In genomic region chrX:134540414-134541135, GRCm38 (mm10) we compare ENCODE assay signal across 8 mouse cellular contexts. TPM values are rescaled to one million over a fixed set of nuclear protein-coding genes. Genes with fewer than 3 reads are reported as not detected.
DNase-seq lines count a peak whose midpoint lies in the region; ATAC-seq and TF ChIP-seq lines count a peak whose summit lies in the region.

No protein-coding gene starts in this region.

- H3K4me2 ChIP-seq in forebrain, embryonic 12.5 days: peak overlapping the region; percentile 59

- H3K9ac ChIP-seq in MEL (ENCODE audit: control insufficient read depth, low read depth, low read length, poor library complexity, severe bottlenecking): peak overlapping the region; percentile 99
- peak overlapping the region; percentile 53 for H3K9ac ChIP-seq in forebrain, embryonic 12.5 days

- peak in 1 of 3 experiments; percentile 39; a peak in 2 of 6 replicates for TF ChIP-seq CTCF in MEL (IDR thresholded peaks at IDR 0.05 in 2 of 3, conservative IDR thresholded peaks at IDR 0.05 in 1 of 3; ENCODE audit: control insufficient read depth in 1 of 3, insufficient read depth in 1 of 3, low read depth in 2 of 3, low read length in 3 of 3, poor library complexity in 1 of 3, severe bottlenecking in 1 of 3)
- no peak for TF ChIP-seq CTCF in kidney, adult 2 months (conservative IDR thresholded peaks at IDR 0.05; ENCODE audit: insufficient read depth, insufficient read length, low read depth, low read length)

- H3K4me3 ChIP-seq in MEL (ENCODE audit: control insufficient read depth in 1 of 2, insufficient read depth in 1 of 2, low read depth in 2 of 2, low read length in 2 of 2): peak overlapping the region; percentile 92 to 97
- peak overlapping the region; percentile 54 for H3K4me3 ChIP-seq in forebrain, embryonic 12.5 days (replicated peaks)
- H3K4me3 ChIP-seq in kidney, adult 2 months (ENCODE audit: insufficient read depth, low read depth, low read length): peak overlapping the region; percentile 98

- no peak for TF ChIP-seq POLR2A in MEL (IDR thresholded peaks at IDR 0.05; ENCODE audit: control insufficient read depth in 1 of 2, insufficient read depth in 1 of 2, low read depth in 1 of 2, low read length in 2 of 2, poor library complexity in 1 of 2)
- no peak for TF ChIP-seq POLR2A in kidney, adult 2 months (IDR thresholded peaks at IDR 0.05; ENCODE audit: low read depth, low read length)

- no peaks in the 10 kb centered on the region for H3K9me3 ChIP-seq in MEL (replicated peaks; ENCODE audit: insufficient read depth, low read length)
- no peaks in the 10 kb centered on the region for H3K9me3 ChIP-seq in forebrain, embryonic 12.5 days

- H3K79me2 ChIP-seq in MEL (ENCODE audit: control insufficient read depth, insufficient read depth, low read length, poor library complexity): peaks cover 30% of the 10 kb centered on the region

- peaks cover 34 to 40% of the 10 kb centered on the region in 2 experiments for H3K36me3 ChIP-seq in MEL (ENCODE audit: control insufficient read depth in 1 of 2, insufficient read depth in 2 of 2, low read length in 2 of 2)
- peaks cover 6% of the 10 kb centered on the region; the same call in 1 of the 2 replicates for H3K36me3 ChIP-seq in forebrain, embryonic 12.5 days (replicated peaks)
- no peaks in the 10 kb centered on the region for H3K36me3 ChIP-seq in kidney, adult 2 months (ENCODE audit: control insufficient read depth, insufficient read depth, low read length)

- 22% methylated on average over 11 of the region's 12 CpGs for WGBS in forebrain, embryonic 12.5 days
- WGBS in kidney, adult 2 months: 4% methylated on average over 12 of the region's 12 CpGs

- no peak for DNase-seq in frontal cortex, postnatal 25 days (ENCODE audit: low spot score in 2 of 2)
- peak; percentile 78 for DNase-seq in MEL (ENCODE audit: low read depth, low spot score)
- peak; percentile 43 for DNase-seq in kidney, adult 2 months
- DNase-seq in urinary bladder, adult 18-20 months (ENCODE audit: low spot score in 2 of 2): no peak
- DNase-seq in thymus, adult 18-20 months: no peak

- peak; percentile 20; the same call in 1 of the 2 replicates for ATAC-seq in frontal cortex, adult (ENCODE audit: low TSS enrichment)
- peak; percentile 10; the same call in 1 of the 2 replicates for ATAC-seq in forebrain, embryonic 12.5 days (ENCODE audit: low FRiP score)
- peak; percentile 29 for ATAC-seq in megakaryocyte-erythroid progenitor cell, adult 5-6 weeks (replicated peaks; ENCODE audit: low FRiP score, low TSS enrichment, poor library complexity, severe bottlenecking)

- H3K4me1 ChIP-seq in MEL (ENCODE audit: control insufficient read depth in 1 of 2, insufficient read depth in 2 of 2, low read length in 2 of 2): peaks cover 3 to 9% of the 10 kb centered on the region in 2 experiments; a peak in 3 of 4 replicates
- H3K4me1 ChIP-seq in forebrain, embryonic 12.5 days: no peaks in the 10 kb centered on the region
- no peaks in the 10 kb centered on the region for H3K4me1 ChIP-seq in kidney, adult 2 months (ENCODE audit: control insufficient read depth, insufficient read depth, low read length)

- no peak for TF ChIP-seq RAD21 in MEL (IDR thresholded peaks at IDR 0.05; ENCODE audit: low read depth, low read length)

- no peak for TF ChIP-seq EP300 in MEL (IDR thresholded peaks at IDR 0.05; ENCODE audit: low read depth in 1 of 2, low read length in 2 of 2)

- peak overlapping the region; percentile 91 for H3K27ac ChIP-seq in MEL (ENCODE audit: control insufficient read depth, low read depth, low read length)
- H3K27ac ChIP-seq in forebrain, embryonic 12.5 days: 0 out of 2 replicates have a peak overlapping the region, but pooled peaks have one; percentile 31
- H3K27ac ChIP-seq in kidney, adult 2 months (ENCODE audit: insufficient read depth, low read depth, low read length): peak overlapping the region; percentile 71

- H3K27me3 ChIP-seq in MEL (ENCODE audit: control insufficient read depth in 1 of 2, insufficient read depth in 2 of 2, low read length in 2 of 2): no peaks in the 10 kb centered on the region
- no peaks in the 10 kb centered on the region for H3K27me3 ChIP-seq in forebrain, embryonic 12.5 days
- H3K27me3 ChIP-seq in kidney, adult 2 months (replicated peaks; ENCODE audit: control insufficient read depth, insufficient read depth, low read length): no peaks in the 10 kb centered on the region

TF ChIP-seq in MEL, 35 proteins besides CTCF, POLR2A, EP300 and RAD21:
- no peak for TF ChIP-seq MYC (IDR thresholded peaks at IDR 0.05; ENCODE audit: low read depth, low read length)
- TF ChIP-seq TCF12 (IDR thresholded peaks at IDR 0.05; ENCODE audit: low read depth, low read length): no peak
- no peak for TF ChIP-seq MYB (IDR thresholded peaks at IDR 0.05; ENCODE audit: low read depth, low read length)
- TF ChIP-seq POLR2AphosphoS5 (IDR thresholded peaks at IDR 0.05; ENCODE audit: borderline replicate concordance, low read depth, low read length): no peak
- TF ChIP-seq POLR2AphosphoS2 (IDR thresholded peaks at IDR 0.05; ENCODE audit: low read length): 0 out of 2 replicates have a peak, but pooled peaks have one; percentile 9
- peak; percentile 91; the same call in 1 of the 2 replicates for TF ChIP-seq JUND (IDR thresholded peaks at IDR 0.05; ENCODE audit: low read depth, low read length)
- no peak for TF ChIP-seq ZC3H11A (IDR thresholded peaks at IDR 0.05; ENCODE audit: low read depth, low read length)
- TF ChIP-seq SIN3A (IDR thresholded peaks at IDR 0.05; ENCODE audit: low read length): peak; percentile 27
- TF ChIP-seq ELF1 (IDR thresholded peaks at IDR 0.05; ENCODE audit: low read depth, low read length): no peak
- TF ChIP-seq E2F4 (IDR thresholded peaks at IDR 0.05; ENCODE audit: borderline replicate concordance, low read depth, low read length): no peak
- TF ChIP-seq MAZ (IDR thresholded peaks at IDR 0.05; ENCODE audit: low read depth, low read length): no peak; the same call in 1 of the 2 replicates
- TF ChIP-seq SMC3 (IDR thresholded peaks at IDR 0.05; ENCODE audit: low read depth, low read length): no peak
- TF ChIP-seq ZMIZ1 (IDR thresholded peaks at IDR 0.05; ENCODE audit: low read depth, low read length): no peak
- no peak for TF ChIP-seq HCFC1 (IDR thresholded peaks at IDR 0.05; ENCODE audit: low read depth, low read length)

RNA-seq across cellular contexts. Expression of gene Timm8a1, which starts 1.1 kb away (rescaled TPM):
- 217 and 240 TPM in 2 replicates for total RNA-seq in MEL (2012; rRNA removed)
- 100 to 1,000 TPM; 267 to 449 TPM for polyA plus RNA-seq in MEL (2012; ENCODE audit: insufficient read depth in 1 of 2, insufficient read length in 2 of 2, low read depth in 1 of 2, low replicate concordance in 2 of 2, missing spikeins in 1 of 2)
- polyA plus RNA-seq in forebrain, embryonic 12.5 days (2016; fragmentation: Nextera tagmentation; extraction: Ambion mirVana): 60.6 and 62.7 TPM in 2 replicates
- 2.5 and 4.9 TPM in 2 replicates for polyA plus RNA-seq in kidney, adult 2 months (2012; rRNA removed)
- total RNA-seq in megakaryocyte-erythroid progenitor cell, adult 5-6 weeks (2014; fragmentation: Nextera tagmentation): 123 and 148 TPM in 2 replicates
- total RNA-seq in megakaryocyte-erythroid progenitor cell, adult 5-6 weeks (2017): 214 and 241 TPM in 2 replicates

RNA-seq across cellular contexts. Expression of gene Btk, which starts 42.8 kb away (rescaled TPM):
- total RNA-seq in MEL (2012; rRNA removed): 134 and 137 TPM in 2 replicates
- polyA plus RNA-seq in MEL (2012; ENCODE audit: insufficient read depth in 1 of 2, insufficient read length in 2 of 2, low read depth in 1 of 2, low replicate concordance in 2 of 2, missing spikeins in 1 of 2): 100 to 1,000 TPM; 291 to 327 TPM
- 0.57 and 0.87 TPM in 2 replicates for polyA plus RNA-seq in forebrain, embryonic 12.5 days (2016; fragmentation: Nextera tagmentation; extraction: Ambion mirVana)
- 0.29 and 0.70 TPM in 2 replicates for polyA plus RNA-seq in kidney, adult 2 months (2012; rRNA removed)
- total RNA-seq in megakaryocyte-erythroid progenitor cell, adult 5-6 weeks (2014; fragmentation: Nextera tagmentation): 52.5 and 52.7 TPM in 2 replicates
- 116 and 120 TPM in 2 replicates for total RNA-seq in megakaryocyte-erythroid progenitor cell, adult 5-6 weeks (2017)

RNA-seq across cellular contexts. Expression of gene Rpl36a, which starts 44.9 kb away (rescaled TPM):
- 6,735 and 6,935 TPM in 2 replicates for total RNA-seq in MEL (2012; rRNA removed)
- 1,000 to 10,000 TPM in 1 of 2 experiments, not detected in 1; 1,673 TPM for polyA plus RNA-seq in MEL (2012; ENCODE audit: insufficient read depth in 1 of 2, insufficient read length in 2 of 2, low read depth in 1 of 2, low replicate concordance in 2 of 2, missing spikeins in 1 of 2)
- polyA plus RNA-seq in forebrain, embryonic 12.5 days (2016; fragmentation: Nextera tagmentation; extraction: Ambion mirVana): 298 and 303 TPM in 2 replicates
- 142 and 219 TPM in 2 replicates for polyA plus RNA-seq in kidney, adult 2 months (2012; rRNA removed)
- 2,126 and 2,307 TPM in 2 replicates for total RNA-seq in megakaryocyte-erythroid progenitor cell, adult 5-6 weeks (2014; fragmentation: Nextera tagmentation)
- total RNA-seq in megakaryocyte-erythroid progenitor cell, adult 5-6 weeks (2017): 7,427 and 9,426 TPM in 2 replicates

Comparison
In these comparisons a context has a peak if more than half of its experiments do, and no peak if none do; other contexts are left out.
1. DNase-seq: peak in MEL (single experiment) and kidney, adult 2 months (single experiment); none in frontal cortex, postnatal 25 days (0 of 2), urinary bladder, adult 18-20 months (0 of 2) and thymus, adult 18-20 months (0 of 2).
2. H3K27ac ChIP-seq: peak in every context shown above with its lines; median percentile 91 in MEL; 71 in kidney, adult 2 months; 31 in forebrain, embryonic 12.5 days.
3. RNA of gene Timm8a1, which starts 1.1 kb away (polyA plus RNA-seq): 267 to 449 TPM in MEL and 60.6 to 62.7 TPM in forebrain, embryonic 12.5 days; 2.5 to 4.9 TPM in kidney, adult 2 months; every median in the first group is over 10 times any median in the second.
4. RNA of gene Btk, which starts 42.8 kb away (polyA plus RNA-seq): 291 to 327 TPM in MEL; 0.29 to 0.70 TPM in kidney, adult 2 months and 0.57 to 0.87 TPM in forebrain, embryonic 12.5 days; every median in the first group is over 100 times any median in the second.
5. Peak in every context shown above with its lines, with median percentiles within 50 percentile points of each other: ATAC-seq and H3K4me3 ChIP-seq.